Mouse (Mus musculus) retina, postnatal 7 days (tissue): Measurements from ENCODE around the gene E030018B13Rik.

ENCODE experiments used
- DNase-seq: peaks from one replicate; pipeline ENCODE4 v3.0.0-alpha.2; 2012; ENCODE audit warnings: low read depth, low spot score

The E030018B13Rik gene

DNA sequence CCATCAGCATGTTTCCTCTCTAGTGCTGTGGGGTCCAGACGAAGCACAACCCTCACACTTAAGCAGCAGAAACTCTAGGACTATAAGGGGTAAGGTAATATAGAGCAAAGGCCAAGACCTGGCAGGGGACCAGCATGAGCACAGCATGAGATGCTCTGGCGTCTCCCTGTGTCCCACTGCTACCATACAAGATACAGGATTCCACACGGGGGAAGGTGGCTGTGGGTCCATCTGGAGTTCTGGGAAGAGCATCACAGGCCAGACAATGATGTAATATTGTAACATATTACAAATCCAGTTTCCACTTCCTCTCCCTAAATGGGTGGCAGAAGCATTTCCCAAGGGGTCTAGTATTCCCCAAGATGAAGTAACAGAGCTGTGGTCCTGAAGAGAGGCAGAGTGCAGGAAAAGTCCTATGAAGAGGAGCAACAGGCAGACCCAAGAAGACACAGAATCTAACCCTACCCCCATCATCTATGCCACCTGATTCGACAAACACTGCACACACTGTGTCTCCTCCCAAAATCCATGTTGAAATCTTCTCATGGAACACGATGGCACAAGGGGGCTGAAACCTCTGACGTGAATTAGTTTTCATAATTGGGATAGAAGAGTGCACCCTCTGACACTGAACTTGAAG lies at the start of gene E030018B13Rik:
TSS of gene E030018B13Rik (plus strand) at position 590 of the 640 bp plus-strand sequence.
- no peak for DNase-seq

DNA sequence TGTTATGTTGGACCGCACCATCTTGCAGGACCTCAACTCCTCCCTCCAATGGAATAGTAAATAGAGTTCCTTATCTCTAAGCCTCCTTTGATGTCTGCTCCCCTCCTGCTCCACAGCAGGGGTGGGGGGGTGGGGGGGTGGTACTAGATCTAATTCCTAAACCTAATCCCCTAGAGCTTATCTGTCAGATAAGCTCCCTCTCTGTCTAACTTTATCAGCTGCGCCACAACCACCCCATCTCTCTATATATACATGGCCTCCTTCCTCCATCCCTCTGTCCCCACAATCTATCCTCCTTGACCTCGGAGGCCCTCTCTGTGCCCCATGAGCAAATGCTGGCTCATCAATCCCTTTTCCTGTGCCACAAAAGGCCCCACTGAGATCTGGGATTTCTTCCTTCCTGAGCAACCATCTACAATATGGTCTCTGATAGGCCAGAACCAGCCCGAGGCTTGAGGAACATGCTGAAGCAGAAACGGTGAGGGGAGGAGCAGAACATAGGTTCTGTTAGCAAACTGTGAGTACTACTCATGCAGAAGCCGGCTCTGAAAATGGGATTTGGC lies 48.2 kb upstream of the E030018B13Rik start:
- no peak for DNase-seq

DNA sequence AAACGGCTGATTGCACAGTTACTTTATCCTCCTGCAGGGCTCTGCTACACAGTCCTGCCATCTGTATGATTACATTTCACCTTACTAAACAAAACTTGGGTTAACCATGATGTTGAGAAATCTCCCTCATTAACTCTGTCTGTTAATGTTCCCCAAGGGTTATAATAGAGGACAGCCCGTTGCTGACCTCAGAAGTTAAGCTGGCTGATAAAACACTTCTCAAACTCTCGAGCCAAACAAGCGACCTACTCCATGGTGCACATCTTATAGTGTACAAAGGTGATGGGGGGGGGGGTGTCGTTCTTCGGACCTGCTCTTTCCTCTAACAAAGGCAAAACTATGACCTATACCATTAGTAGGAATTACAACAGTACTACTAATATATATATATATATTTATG lies 45.0 kb upstream of the E030018B13Rik start:
- DNase-seq = no peak

DNA sequence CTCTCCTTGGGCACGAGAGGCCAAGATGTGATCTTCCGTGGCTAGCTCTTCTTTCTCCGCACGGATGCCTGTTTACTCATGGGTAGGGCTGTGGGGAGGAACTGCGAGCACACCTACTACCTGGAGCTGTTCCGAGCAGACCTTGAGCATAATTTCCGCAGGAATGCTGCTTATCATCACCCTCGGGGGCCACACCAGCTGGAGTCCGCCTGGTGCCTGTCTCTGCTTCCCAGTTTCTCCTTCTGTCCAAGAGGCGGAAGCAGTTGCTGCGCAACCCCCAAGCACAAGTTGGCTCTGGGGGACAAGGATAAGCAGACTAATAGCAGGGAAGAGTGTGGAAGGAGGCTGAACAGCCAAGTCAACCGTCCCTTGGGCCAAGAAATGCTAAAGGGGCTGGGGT lies 42.8 kb upstream of the E030018B13Rik start:
- DNase-seq = no peak

DNA sequence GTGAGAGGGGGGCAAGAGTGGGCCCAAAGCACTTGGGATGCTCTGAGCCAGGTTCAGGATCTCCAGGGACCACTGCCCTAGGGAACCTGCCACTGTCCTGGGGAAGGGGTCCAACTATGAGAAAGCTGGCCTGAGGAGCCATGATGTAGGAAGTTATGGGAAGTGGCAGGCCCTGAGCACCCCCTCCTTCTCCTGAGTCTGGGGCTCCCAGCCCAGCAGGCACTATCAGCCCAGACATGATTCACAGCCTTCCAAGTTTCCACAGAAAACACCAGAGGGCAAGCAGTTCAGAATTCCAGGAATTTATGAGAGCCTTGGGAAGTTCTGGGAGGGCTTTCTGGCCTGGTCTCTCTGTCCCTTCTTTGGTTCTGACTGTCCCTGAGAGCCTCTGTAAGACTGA lies 41.0 kb upstream of the E030018B13Rik start:
- no peak for DNase-seq

DNA sequence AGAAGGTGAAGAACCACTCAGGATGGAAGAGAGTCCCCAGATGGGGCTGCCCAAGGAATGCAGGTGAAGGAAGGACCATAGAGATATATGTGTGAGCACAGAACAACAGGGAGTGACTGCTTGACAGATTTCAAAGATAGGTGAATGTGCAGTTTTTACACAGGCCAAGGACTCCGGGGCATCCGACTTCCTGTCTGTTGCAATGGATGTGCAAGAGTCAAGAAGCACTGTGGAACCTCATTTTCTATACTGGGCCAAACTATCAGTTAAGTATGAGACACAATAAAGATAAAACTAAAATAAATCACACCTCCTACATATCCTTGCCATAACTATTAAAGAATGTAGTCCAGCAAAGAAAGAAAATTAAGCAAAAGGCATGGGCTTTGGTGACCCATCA lies 40.0 kb upstream of the E030018B13Rik start:
- no peak for DNase-seq

DNA sequence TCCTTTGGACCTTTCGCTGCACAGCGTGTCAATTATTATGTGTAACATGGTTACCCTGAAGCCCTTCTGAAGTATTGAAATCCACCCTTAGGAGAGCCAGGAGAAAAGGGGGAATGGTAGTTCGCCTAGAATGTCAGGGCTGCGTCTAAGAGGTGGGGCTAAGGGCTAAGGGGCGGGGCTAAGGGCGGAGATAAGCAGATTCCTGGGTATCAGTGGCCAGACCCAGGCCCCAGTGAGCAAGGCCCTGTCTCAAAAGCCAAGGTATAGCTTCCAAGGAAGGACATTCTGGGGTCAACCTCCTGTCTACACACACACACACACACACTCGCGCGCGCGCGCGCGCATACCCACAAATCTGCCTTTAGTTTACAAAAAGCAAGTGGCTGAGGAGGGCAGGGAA lies 39.0 kb upstream of the E030018B13Rik start:
- no peak for DNase-seq

DNA sequence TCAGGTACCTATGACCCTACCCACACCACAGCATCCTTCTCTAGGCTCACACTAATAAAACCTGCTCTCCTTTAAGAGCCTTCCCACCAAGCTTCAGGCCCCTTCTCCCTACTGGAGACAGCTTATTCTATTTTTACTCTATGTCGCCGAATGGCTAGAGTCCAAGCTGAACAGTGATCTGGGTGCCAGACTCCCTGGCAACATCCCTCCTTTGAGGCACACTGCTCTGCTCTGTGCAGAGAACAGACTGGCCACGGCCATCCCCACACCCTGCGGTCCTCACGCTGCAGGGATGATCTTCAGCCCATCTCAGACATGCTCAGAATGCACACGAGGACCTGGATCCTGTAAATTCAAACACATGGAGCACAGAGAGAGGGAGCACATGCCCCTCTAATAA lies 37.1 kb upstream of the E030018B13Rik start:
- DNase-seq = no peak

DNA sequence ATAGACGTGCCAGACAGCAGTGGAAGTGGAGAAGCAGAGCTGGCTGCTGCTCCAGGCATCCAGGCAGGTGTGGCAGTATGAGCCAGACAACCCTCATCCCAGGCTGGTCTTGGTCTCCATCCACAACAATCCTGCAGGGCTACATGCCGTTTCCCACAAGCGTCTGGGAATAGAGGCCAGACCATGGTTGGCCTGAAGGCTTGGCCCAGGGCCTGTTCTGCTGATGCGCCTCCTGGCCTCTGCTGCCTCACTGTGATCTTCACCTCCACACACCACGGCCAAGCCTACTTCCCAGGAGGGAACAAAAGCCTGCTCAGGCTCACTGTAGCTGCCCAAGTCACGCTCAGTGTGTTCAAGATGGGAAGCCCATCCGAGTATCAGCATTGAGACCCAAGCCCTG lies 33.9 kb upstream of the E030018B13Rik start:
- no peak for DNase-seq

DNA sequence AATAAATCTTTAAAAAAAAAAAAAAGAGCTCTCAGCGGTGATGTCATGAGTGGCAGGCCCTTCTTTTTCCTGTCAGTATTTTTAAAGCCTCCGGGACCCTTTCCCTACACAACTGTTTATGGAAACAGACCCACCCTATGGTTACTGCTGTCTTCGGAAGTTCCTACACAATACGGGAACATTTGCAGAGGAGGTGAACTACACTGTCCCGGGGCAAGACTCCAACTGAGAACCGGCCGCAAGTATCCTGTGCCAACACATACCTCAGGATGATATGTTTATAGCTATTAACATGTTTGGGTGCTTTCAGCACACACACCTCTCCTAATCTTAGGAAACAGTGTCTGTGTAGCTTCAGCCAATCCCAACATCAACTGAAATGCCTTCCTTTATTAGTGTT lies 31.6 kb upstream of the E030018B13Rik start:
- DNase-seq = no peak

DNA sequence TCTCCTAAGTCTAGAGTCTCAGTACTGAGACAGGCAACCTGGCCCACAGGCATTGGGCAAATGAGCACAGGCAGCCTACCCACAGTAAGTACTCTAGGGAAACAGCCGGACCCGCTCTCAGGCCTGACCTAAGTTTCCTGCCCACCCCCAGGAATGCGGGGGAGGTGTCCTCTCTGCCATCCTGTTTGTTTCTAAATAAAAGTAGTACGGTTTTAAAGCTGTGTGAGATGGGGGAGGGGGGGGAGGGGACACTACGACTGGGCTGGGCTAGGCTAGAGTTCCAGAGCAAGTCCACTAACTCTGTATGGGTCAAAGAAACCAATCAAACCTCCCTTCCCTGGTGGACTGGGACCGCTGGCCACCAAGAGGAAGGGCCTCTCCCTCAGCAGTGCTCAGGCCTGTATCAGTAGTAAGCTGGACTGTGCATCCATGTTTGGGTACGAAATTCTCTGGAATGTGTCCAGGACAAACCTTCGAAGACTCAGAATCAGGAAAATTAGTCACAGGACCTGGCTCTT lies 29.6 kb upstream of the E030018B13Rik start:
- no peak for DNase-seq

DNA sequence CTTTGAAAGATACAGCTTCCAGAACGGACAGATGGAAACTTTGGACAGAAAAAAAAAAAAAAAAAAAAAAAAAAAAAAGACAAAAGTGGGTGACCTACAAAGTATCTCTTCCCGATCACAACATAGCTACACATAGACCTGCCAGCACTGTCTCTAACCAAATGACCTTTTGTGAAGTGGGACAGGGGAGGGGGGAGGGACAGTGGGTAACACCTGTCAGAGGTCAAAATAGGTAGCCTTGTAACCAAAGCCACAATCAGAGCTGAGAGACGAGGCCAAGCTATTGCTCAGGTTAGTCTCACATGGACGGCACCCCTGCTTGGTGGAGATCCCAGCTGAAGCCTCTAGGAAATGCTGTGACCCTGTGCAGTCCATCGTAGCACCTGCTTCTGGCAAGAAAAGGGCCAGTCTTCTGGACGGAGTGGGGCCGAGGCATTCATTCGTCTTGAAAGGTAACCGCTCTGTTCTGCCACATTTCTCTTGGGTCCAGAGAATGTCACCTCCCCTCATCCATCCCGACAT lies 29.0 kb upstream of the E030018B13Rik start:
- DNase-seq = no peak

DNA sequence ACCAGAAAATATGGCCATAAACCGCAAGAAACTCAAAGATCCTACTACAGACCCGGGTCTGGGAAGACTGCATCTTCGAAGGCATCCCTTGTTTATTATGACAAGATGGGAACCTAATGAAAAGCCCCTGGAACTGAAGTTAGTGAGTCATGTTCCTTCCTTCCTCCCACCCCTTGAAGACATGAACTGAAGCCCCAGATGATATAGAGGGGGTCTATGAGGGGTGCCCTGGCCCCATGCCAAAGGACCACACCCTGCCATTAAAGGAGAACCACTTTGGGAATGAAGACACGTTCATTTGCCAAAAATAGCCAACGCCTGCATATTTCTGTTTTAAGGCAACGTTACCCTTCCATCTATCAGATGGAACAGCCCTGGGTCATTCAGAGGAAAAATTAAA lies 28.0 kb upstream of the E030018B13Rik start:
- DNase-seq = no peak

DNA sequence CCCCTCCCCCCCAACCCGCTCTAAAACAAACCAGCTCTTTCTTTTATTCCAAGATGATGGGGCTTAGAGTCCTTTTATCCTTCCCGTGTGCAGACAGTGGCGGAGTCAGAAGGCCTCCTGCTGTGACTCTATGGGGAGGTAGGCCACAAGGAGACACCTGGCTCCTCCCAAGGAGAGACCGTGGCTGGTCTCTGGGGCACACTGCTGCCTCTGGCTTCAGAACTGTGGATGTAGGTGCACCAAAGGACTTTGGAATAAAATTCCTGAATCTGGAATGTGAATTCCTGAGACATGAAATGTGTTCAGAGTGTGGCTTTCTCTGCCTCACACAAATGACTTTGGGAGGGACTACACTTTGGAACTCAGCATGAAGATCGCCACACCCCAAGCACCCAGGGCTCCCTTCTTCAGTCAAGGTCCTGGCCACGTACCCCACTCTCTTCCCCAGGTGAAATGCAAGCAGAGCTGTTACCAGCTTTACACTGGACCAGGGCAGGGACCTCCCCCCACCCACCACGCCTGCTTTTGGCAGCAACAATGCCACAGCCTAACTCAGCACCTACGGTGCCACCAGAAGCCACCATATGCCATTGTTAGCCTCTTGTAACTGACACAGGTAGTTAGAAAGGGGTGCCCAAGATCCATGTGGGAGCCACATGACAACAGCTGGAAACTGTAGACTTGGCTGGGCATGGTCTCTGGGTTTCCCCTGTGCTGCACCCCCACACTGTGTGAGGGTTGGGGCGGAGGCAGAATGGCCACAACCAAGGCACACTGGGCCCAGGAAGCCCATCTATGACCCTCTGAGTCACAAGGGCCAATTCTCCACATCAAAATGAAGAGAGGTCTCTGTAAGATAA lies 27.3 kb upstream of the E030018B13Rik start:
- DNase-seq = no peak

DNA sequence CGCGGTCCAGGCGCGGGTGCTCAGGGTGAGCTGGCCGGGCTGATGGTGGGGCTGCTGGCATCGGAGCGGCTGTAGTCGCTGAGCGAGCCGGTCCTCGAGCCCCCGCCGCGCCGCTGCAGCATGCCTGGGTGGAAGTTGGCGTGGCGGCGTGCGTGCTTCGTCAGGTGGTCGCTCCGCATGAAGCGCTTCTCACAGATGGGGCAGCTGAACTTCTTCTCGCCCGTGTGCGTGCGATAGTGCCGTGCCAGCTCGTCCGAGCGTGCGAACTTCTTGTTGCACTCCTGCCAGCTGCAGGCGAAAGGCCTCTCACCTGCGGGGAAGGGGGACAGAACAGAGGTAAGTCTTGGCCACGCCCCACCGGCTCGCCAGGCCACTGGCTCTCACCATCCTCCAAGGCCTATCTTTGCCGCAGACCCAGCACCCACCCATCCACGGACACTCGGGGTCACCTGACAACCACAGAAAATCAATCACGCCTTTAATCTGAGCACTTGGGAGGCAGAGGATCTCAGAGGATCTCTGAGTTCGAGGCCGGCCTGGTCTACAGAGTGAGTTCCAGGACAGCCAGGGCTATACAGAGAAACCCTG lies 25.1 kb upstream of the E030018B13Rik start:
- DNase-seq = no peak

DNA sequence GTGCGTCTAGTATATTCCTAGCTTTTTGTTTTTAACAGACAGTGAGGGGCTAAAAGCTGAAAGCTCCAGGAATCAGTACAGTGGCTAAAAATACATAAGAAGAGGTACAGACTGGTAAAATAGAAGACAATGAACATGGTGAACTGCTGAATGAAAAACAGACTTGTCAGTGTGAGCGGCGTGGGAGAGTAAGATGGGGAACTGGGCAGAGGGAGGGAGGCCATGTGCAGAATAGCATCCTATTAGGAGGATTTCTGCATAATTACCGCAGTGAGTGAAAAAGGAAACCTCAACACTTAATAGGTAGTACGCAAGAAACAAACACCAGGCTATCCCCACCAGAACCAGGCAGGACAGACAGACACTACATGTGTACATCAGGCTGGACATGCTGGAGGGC lies 23.5 kb upstream of the E030018B13Rik start:
- DNase-seq = no peak

DNA sequence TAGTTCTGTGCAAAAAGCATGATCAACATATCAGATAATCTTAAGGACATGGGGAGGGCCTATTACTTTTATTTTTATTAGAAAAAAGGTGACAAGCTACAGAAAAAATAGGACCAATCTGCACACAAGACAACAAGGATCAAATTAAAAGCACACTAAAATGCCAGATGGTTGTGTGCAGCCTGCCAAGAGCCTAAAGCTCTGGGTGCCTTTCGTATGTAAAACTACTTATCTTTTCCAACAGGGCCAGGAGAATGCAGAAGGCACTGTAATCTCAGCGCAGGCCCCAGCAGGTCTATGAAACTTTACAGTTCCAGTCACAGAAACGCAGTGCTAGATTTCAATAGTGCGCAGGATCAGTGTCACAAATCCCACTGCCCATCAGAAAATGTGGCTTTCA lies 22.9 kb upstream of the E030018B13Rik start:
- no peak for DNase-seq

DNA sequence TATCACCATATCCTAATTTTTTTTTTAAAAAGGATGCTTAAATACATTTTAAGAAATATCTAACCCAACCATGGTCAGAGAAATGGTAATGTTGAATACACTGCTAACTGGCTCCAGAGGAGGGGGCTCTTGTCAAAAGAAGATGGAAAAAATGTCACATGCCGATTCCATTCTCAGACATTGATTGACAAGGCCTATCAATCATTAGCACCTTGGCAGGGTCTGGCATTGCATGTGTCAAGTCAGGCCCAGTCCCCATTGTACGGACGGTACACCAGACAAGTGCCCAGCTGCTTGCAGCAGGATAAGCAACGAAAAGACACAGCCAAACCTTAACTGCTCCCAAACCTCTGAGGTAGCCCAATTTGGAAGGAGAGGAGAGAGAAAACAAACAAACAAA lies 22.0 kb upstream of the E030018B13Rik start:
- no peak for DNase-seq

DNA sequence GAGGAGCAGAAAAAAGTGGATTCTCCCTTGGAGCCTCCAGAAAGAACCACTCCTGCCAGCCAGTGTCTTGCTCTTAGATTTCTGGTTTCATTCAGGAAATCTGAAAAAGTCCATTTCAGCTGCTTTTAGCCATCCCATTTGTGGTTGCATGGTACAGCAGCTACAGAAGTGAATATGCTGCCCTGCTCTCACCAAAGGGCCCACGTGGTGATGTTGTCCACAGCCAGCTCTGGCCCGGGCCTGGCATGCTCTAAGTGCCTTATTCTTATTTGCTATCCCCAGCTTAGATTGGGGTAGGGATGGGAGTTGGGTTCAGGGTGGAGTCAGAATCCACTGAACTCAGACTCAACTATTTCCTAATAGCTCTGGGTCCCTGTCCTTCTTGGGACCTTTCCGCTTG lies 21.4 kb upstream of the E030018B13Rik start:
- DNase-seq = no peak

DNA sequence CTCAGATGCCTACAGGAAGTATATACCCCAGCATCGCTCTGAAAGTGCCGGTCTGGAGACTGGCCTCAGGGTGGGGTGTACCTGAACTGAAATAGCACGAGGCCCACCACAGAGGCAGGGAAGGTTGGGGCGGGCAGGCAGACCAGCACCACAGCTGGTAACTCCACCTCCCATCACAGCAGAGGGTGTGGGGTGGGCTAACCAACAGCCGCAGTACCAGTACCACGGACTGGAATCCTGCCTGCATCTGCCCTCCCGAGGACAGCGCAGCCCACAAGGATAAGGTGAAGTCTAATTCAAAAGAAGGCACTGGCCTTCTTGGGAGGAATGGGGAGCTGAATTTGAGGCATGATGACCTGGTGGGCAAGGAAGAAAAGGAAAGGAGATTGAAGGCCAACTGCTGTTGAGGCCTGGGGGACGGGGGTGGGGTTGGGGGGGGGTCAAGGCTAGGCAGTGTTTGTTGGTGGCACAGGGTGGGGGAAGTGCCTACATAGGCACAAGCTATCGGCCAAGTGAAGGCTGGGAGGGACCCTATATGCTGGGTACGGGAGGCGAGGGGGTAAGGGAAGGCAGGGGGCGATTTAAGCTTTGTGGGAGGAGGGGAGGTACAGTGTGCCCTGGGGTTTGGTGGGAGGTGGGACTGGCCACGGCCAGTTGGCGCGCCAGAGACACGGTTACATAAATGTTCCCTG lies 20.2 kb upstream of the E030018B13Rik start:
- no peak for DNase-seq

DNA sequence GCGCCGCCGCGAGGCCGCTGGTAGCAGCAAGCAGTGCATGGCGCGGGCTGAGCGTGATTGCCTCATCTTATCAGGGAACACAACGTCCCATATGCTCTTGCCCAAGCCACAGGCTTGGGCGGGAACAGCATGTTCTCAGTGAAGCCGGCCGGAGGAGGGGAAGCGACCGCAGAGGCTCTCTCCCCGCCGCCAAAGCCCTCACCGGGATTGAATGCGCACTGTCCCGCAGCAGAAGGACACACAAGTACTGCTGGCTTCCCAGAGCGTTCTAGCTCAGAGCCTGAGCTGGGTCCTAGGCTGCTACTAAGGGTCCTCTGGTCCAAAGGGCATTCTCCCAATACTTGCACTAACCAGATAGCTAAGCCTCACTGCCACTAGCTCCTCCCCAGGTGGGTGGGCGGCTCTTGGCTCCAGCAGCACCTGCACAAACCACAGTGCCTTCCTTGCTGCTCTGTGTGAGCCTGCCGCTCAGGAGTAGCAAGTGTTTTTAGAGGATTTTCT lies 19.6 kb upstream of the E030018B13Rik start:
- peak; percentile 46 for DNase-seq
